In the genomic region with DNA sequence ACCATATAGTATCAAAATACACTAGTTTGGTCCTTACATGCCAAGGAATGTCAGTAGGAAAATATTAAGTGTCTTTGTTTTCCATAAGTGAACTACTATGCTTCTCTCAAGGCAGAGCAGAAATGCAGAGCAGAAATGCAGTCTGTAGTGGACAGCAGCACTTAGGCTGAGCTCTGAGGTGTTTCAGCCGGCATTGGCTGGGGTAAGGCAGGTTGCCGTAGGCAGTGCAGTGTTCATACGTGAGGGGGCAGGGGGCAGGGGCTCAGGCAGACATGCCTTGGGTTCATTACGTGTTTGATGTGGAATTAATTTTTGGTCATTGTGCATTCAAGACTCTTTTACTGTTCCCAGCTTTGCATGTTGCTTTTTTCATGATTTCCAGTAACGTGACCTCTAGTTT, we compare ENCODE assay signal across 24 mouse cellular contexts.
"Had no signal": no experiment of that assay in that cellular context is flagged by ENCODE, and none has a peak within 500 bp of the region (broad histone marks: within the 10 kb centered on the region; RNA-seq: fewer than 3 reads in every experiment).

No protein-coding gene starts in this region.

- H3K27ac ChIP-seq: heart, adult 2 months; hindbrain, embryonic 12.5 days; kidney, embryonic 15.5 days; kidney, postnatal 0 days; limb, embryonic 13.5 days; limb, embryonic 15.5 days; liver, embryonic 12.5 days; liver, embryonic 14.5 days had no signal

- H3K9me3 ChIP-seq: heart, embryonic 12.5 days; hindbrain, embryonic 10.5 days; hindbrain, embryonic 12.5 days; kidney, embryonic 15.5 days; limb, embryonic 13.5 days; limb, embryonic 15.5 days; liver, embryonic 12.5 days had no signal

- H3K27me3 ChIP-seq: heart, embryonic 12.5 days; hindbrain, embryonic 12.5 days; kidney, embryonic 15.5 days; limb, embryonic 13.5 days; limb, embryonic 15.5 days; liver, embryonic 12.5 days had no signal

- H3K4me2 ChIP-seq: heart, embryonic 12.5 days; hindbrain, embryonic 12.5 days; hindbrain, embryonic 14.5 days; kidney, embryonic 15.5 days; limb, embryonic 13.5 days; limb, embryonic 15.5 days; liver, embryonic 12.5 days had no signal

- H3K36me3 ChIP-seq: heart, embryonic 12.5 days; hindbrain, embryonic 10.5 days; hindbrain, embryonic 12.5 days; kidney, embryonic 15.5 days; limb, embryonic 13.5 days; limb, embryonic 15.5 days; liver, embryonic 12.5 days had no signal

- H3K9ac ChIP-seq: hindbrain, embryonic 14.5 days; kidney, embryonic 15.5 days; limb, embryonic 13.5 days; limb, embryonic 15.5 days; liver, embryonic 12.5 days; liver, embryonic 14.5 days had no signal

- H3K4me3 ChIP-seq: heart, adult 2 months; heart, embryonic 12.5 days; hindbrain, embryonic 10.5 days; hindbrain, embryonic 12.5 days; kidney, embryonic 15.5 days; limb, embryonic 13.5 days; limb, embryonic 15.5 days; liver, embryonic 12.5 days had no signal

- ATAC-seq: hindbrain, embryonic 16.5 days; intestine, embryonic 16.5 days; liver, embryonic 12.5 days had no signal

- DNase-seq: gastrocnemius, postnatal 25 days; heart, adult 2 months; heart, postnatal 10 days; heart, postnatal 4 days; kidney, adult 11 months; kidney, adult 2 months; kidney, adult 9 months; kidney, postnatal 14 days; kidney, postnatal 36 days; layer of hippocampus, adult 9-11 months; layer of hippocampus, postnatal 36 days; left cerebral cortex, postnatal 4 days had no signal
